Mouse (Mus musculus) erythroblast, embryonic 14.5 days (primary cell): ENCODE measurements at regions not wholly inside any gene's neighbourhood (a gene's known extent, or its start where the extent isn't known, plus 50 kb on each side); places are given as distances from the start of the nearest gene placed in this dataset.

ENCODE experiments used
- GATA1 ChIP-seq: IDR thresholded peaks from 2 replicates; pipeline ENCODE4 v1.6.1; 2012; ENCODE audit warnings: low read length, inconsistent platforms, mixed read lengths
- TAL1 ChIP-seq: IDR thresholded peaks from 3 replicates; pipeline ENCODE4 v1.6.1; 2012; ENCODE audit warnings: low read length, inconsistent platforms, mixed read lengths

DNA sequence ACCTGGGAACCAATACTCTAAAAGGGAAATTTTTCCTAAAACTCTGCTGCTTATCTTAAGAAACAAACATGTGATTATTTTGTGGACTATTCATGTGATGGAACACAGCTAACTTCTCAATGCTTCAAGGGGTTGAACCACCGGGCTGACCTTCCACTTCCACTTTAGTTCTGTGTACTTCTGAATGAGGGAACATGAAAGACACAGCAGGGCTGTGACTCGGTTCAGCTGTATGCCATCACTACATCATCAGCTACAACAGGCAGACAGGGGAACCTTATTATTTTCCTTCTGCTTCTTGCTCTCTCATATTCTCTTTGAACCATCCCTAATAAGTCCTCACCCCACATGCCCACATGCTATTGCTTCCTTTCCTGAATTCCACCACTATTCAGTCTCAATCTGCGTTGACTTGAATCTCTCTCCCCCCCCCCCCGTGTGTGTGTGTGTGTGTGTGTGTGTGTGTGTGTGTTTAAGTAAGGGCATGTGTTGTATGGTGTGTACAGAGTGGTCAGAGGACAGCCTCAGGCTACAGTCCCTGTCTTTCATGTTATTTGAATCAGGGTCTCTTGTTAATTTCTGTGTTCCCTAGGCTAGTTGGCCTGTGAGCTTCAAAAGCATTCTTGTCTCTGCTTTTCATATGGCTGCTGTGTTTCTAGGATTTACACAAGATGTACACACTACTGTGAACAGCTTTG lies 485.7 kb downstream of the Lmo7 start:
- TF ChIP-seq GATA1 (no peak), TAL1 (no peak)
